ENCODE assay signal across 23 mouse cellular contexts in the genomic region with DNA sequence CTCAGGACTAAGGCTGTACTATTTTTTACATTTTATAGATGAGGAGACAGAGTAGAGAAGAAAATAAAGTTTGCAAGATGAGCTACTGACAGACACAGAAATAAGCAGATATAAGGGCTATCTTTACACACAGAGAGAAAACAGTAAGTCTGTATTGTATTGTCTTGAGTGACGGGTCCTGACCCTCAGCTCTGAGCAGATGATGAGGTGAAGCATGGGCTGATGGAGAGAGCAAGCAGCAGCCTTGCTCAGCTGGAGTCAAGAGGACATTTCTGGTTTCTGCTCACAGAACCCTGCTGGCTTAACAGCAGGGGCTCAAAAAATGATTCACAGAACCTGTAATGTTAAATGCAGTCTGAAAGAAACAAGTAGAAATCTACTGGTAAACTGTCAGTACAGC.
A peak's percentile ranks its signal among the peaks of the same experiment; 100 is the strongest.
DNase-seq lines count a peak whose midpoint lies in the region; ATAC-seq and TF ChIP-seq lines count a peak whose summit lies in the region.
"Had no signal": no experiment of that assay in that cellular context is flagged by ENCODE, and none has a peak within 500 bp of the region (broad histone marks: within the 10 kb centered on the region; RNA-seq: fewer than 3 reads in every experiment).

No protein-coding gene starts in this region.

- H3K27ac ChIP-seq in hindbrain, embryonic 10.5 days, result no peak overlapping the region
- H3K27ac ChIP-seq in hindbrain, embryonic 16.5 days (ENCODE audit: low read depth, low read length), result no peak overlapping the region
- no peak overlapping the region for H3K27ac ChIP-seq in hindbrain, embryonic 11.5 days (ENCODE audit: low read depth, low read length)
- no peak overlapping the region for H3K27ac ChIP-seq in neural tube, embryonic 11.5 days (ENCODE audit: low read depth, low read length)
- H3K27ac ChIP-seq in thymus, adult 2 months (ENCODE audit: control insufficient read depth, insufficient read depth, low read length), result no peak overlapping the region
- H3K27ac ChIP-seq: embryonic facial prominence, embryonic 12.5 days; heart, embryonic 15.5 days; kidney, postnatal 0 days; limb, embryonic 10.5 days; liver, embryonic 15.5 days; lung, embryonic 15.5 days; neural tube, embryonic 13.5 days had no signal

- H3K9ac ChIP-seq in hindbrain, embryonic 16.5 days (ENCODE audit: low read depth, low read length), result no peak overlapping the region
- no peak overlapping the region for H3K9ac ChIP-seq in hindbrain, embryonic 11.5 days (ENCODE audit: low read depth, low read length)
- H3K9ac ChIP-seq in neural tube, embryonic 11.5 days (ENCODE audit: low read length), result no peak overlapping the region
- H3K9ac ChIP-seq: embryonic facial prominence, embryonic 12.5 days; heart, embryonic 15.5 days; liver, embryonic 15.5 days; lung, embryonic 15.5 days; neural tube, embryonic 13.5 days had no signal

- H3K4me2 ChIP-seq in hindbrain, embryonic 16.5 days (ENCODE audit: low read length), result no peak overlapping the region
- H3K4me2 ChIP-seq in hindbrain, embryonic 11.5 days (replicated peaks; ENCODE audit: low read depth, low read length), result no peak overlapping the region
- H3K4me2 ChIP-seq in neural tube, embryonic 11.5 days (ENCODE audit: low read depth), result no peak overlapping the region
- H3K4me2 ChIP-seq: embryonic facial prominence, embryonic 12.5 days; heart, embryonic 15.5 days; liver, embryonic 15.5 days; lung, embryonic 15.5 days; neural tube, embryonic 13.5 days had no signal

- no peak for ATAC-seq in hindbrain, embryonic 16.5 days
- ATAC-seq in hindbrain, embryonic 11.5 days (ENCODE audit: low FRiP score), result peak; percentile 58; the same call in 1 of the 2 replicates
- no peak for ATAC-seq in neural tube, embryonic 11.5 days (ENCODE audit: insufficient read depth, low FRiP score, low TSS enrichment)
- ATAC-seq: inflammation-experienced regulatory T-cells, adult 6 months had no signal

- H3K9me3 ChIP-seq in hindbrain, embryonic 10.5 days, result no peaks in the 10 kb centered on the region
- H3K9me3 ChIP-seq in hindbrain, embryonic 16.5 days (ENCODE audit: control insufficient read depth, low read length), result no peaks in the 10 kb centered on the region
- H3K9me3 ChIP-seq in hindbrain, embryonic 11.5 days (ENCODE audit: control insufficient read depth, low read length), result no peaks in the 10 kb centered on the region
- no peaks in the 10 kb centered on the region for H3K9me3 ChIP-seq in neural tube, embryonic 11.5 days (ENCODE audit: control insufficient read depth, low read length)
- H3K9me3 ChIP-seq: embryonic facial prominence, embryonic 12.5 days; heart, embryonic 15.5 days; limb, embryonic 10.5 days; liver, embryonic 15.5 days; lung, embryonic 15.5 days; megakaryocyte, embryonic 14.5 days; neural tube, embryonic 13.5 days had no signal

- TF ChIP-seq CTCF in thymus, adult 2 months (IDR thresholded peaks at IDR 0.05; ENCODE audit: borderline replicate concordance, control insufficient read depth, extremely low read depth, insufficient read depth, low read length, poor library complexity), result no peak

- no peak overlapping the region for H3K4me3 ChIP-seq in hindbrain, embryonic 10.5 days
- H3K4me3 ChIP-seq in hindbrain, embryonic 16.5 days (ENCODE audit: low read length), result no peak overlapping the region
- no peak overlapping the region for H3K4me3 ChIP-seq in hindbrain, embryonic 11.5 days (ENCODE audit: low read depth, low read length)
- no peak overlapping the region for H3K4me3 ChIP-seq in neural tube, embryonic 11.5 days (ENCODE audit: low read depth, low read length)
- no peak overlapping the region for H3K4me3 ChIP-seq in thymus, adult 2 months (ENCODE audit: control insufficient read depth, insufficient read depth, low read length)
- H3K4me3 ChIP-seq: embryonic facial prominence, embryonic 12.5 days; heart, embryonic 15.5 days; limb, embryonic 10.5 days; liver, embryonic 15.5 days; lung, embryonic 15.5 days; megakaryocyte, embryonic 14.5 days; neural tube, embryonic 13.5 days had no signal

- H3K27me3 ChIP-seq in hindbrain, embryonic 10.5 days (ENCODE audit: insufficient read depth, poor library complexity, severe bottlenecking), result no peaks in the 10 kb centered on the region
- H3K27me3 ChIP-seq in hindbrain, embryonic 16.5 days (replicated peaks; ENCODE audit: control insufficient read depth, insufficient read depth, low read length), result no peaks in the 10 kb centered on the region
- no peaks in the 10 kb centered on the region for H3K27me3 ChIP-seq in hindbrain, embryonic 11.5 days (ENCODE audit: control insufficient read depth, insufficient read depth, low read length)
- no peaks in the 10 kb centered on the region for H3K27me3 ChIP-seq in neural tube, embryonic 11.5 days (ENCODE audit: control insufficient read depth, insufficient read depth, low read length)
- H3K27me3 ChIP-seq in thymus, adult 2 months (ENCODE audit: control insufficient read depth, insufficient read depth, low read length), result no peaks in the 10 kb centered on the region
- H3K27me3 ChIP-seq: embryonic facial prominence, embryonic 12.5 days; heart, embryonic 15.5 days; liver, embryonic 15.5 days; lung, embryonic 15.5 days; megakaryocyte, embryonic 14.5 days; neural tube, embryonic 13.5 days had no signal

- WGBS in hindbrain, embryonic 10.5 days, result 52% methylated on average over 1 of the region's 1 CpGs
- WGBS in hindbrain, embryonic 16.5 days, result 31% methylated on average over 1 of the region's 1 CpGs
- 30% methylated on average over 1 of the region's 1 CpGs for WGBS in hindbrain, embryonic 11.5 days
- 47% methylated on average over 1 of the region's 1 CpGs for WGBS in neural tube, embryonic 11.5 days
- 93% methylated on average over 1 of the region's 1 CpGs for WGBS in thymus, adult 2 months

- H3K4me1 ChIP-seq in hindbrain, embryonic 10.5 days (replicated peaks), result no peaks in the 10 kb centered on the region
- H3K4me1 ChIP-seq in hindbrain, embryonic 16.5 days (ENCODE audit: control insufficient read depth, insufficient read depth, low read depth, low read length), result no peaks in the 10 kb centered on the region
- H3K4me1 ChIP-seq in hindbrain, embryonic 11.5 days (replicated peaks; ENCODE audit: control insufficient read depth, insufficient read depth, low read length), result no peaks in the 10 kb centered on the region
- H3K4me1 ChIP-seq in neural tube, embryonic 11.5 days (ENCODE audit: control insufficient read depth, insufficient read depth, low read length), result no peaks in the 10 kb centered on the region
- H3K4me1 ChIP-seq in thymus, adult 2 months (replicated peaks; ENCODE audit: control insufficient read depth, insufficient read depth, low read length), result no peaks in the 10 kb centered on the region
- H3K4me1 ChIP-seq: embryonic facial prominence, embryonic 12.5 days; heart, embryonic 15.5 days; liver, embryonic 15.5 days; lung, embryonic 15.5 days; megakaryocyte, embryonic 14.5 days had no signal

- no peak for TF ChIP-seq POLR2A in thymus, adult 2 months (IDR thresholded peaks at IDR 0.05; ENCODE audit: control insufficient read depth, extremely low read depth, insufficient read depth, low read length, poor library complexity)

- peak; percentile 3 for DNase-seq in hindbrain, embryonic 10.5 days (ENCODE audit: low spot score)
- peak; percentile 19 for DNase-seq in embryo, embryonic 10.5 days (ENCODE audit: low spot score)
- peak; percentile 26 for DNase-seq in hindbrain, embryonic 11.5 days (ENCODE audit: low spot score)
- DNase-seq in neural tube, embryonic 11.5 days (ENCODE audit: low spot score), result peak; percentile 23
- DNase-seq in kidney, postnatal 25 days, result no peak
- DNase-seq in thymus, adult 2 months, result no peak
- DNase-seq: cerebellum, adult 11-12 months; heart, postnatal 36 days; kidney, adult 18-20 months; liver; lung, postnatal 36 days; spleen, adult 18-20 months; thymus, postnatal 14 days had no signal

- H3K36me3 ChIP-seq in hindbrain, embryonic 10.5 days, result no peaks in the 10 kb centered on the region
- H3K36me3 ChIP-seq in hindbrain, embryonic 16.5 days (ENCODE audit: control insufficient read depth, insufficient read depth, low read length), result no peaks in the 10 kb centered on the region
- H3K36me3 ChIP-seq in hindbrain, embryonic 11.5 days (ENCODE audit: control insufficient read depth, insufficient read depth, low read length), result no peaks in the 10 kb centered on the region
- no peaks in the 10 kb centered on the region for H3K36me3 ChIP-seq in neural tube, embryonic 11.5 days (ENCODE audit: control insufficient read depth, insufficient read depth, low read length)
- no peaks in the 10 kb centered on the region for H3K36me3 ChIP-seq in thymus, adult 2 months (ENCODE audit: control insufficient read depth, insufficient read depth, low read length)
- H3K36me3 ChIP-seq: embryonic facial prominence, embryonic 12.5 days; heart, embryonic 15.5 days; limb, embryonic 10.5 days; liver, embryonic 15.5 days; lung, embryonic 15.5 days; neural tube, embryonic 13.5 days had no signal

Comparison
In these comparisons a context has a peak if more than half of its experiments do, and no peak if none do; other contexts are left out.
1. DNase-seq: peak in hindbrain, embryonic 10.5 days (single experiment), embryo, embryonic 10.5 days (single experiment), hindbrain, embryonic 11.5 days (single experiment) and neural tube, embryonic 11.5 days (single experiment); none in kidney, postnatal 25 days (0 of 2) and thymus, adult 2 months (single experiment).